Mouse (Mus musculus): Measurements from ENCODE around the gene Lpcat3.
A peak's percentile ranks its signal among the peaks of the same experiment; 100 is the strongest.

Gene Lpcat3

DNA sequence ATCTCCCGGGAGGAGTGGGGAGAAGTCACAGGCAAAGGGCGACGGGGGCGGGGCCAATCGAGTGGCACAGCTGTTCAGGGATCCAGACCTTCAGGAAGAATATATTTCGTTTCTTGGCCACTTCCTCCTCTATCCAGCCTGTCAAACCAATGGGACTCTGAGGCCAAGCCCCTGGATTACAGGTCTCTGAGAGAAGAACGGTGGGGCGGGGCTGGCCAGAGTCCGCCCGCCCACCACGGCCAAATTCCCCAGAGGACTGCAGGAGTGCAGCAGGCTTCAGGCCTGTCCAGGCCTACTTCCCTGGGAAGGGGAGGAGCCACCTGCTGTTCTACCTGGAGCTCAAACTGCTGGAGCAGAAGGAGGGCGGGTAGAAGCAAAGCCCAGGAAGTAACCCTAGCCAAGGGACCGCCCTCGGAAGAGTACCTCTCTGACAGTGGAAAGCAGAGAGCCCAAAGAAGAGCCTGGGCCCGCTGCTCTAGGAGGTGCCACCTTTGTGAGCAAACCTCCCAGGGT, 75.7 kb downstream of the Lpcat3 start, which contains the start of gene Ptpn6:
Ptpn6 (minus strand) TSS at position 204 of the 513 bp plus-strand sequence.
- DNase-seq (ENCODE audit: low spot score in 2 of 2) = peak in 1 of 2 experiments; percentile 58

DNA sequence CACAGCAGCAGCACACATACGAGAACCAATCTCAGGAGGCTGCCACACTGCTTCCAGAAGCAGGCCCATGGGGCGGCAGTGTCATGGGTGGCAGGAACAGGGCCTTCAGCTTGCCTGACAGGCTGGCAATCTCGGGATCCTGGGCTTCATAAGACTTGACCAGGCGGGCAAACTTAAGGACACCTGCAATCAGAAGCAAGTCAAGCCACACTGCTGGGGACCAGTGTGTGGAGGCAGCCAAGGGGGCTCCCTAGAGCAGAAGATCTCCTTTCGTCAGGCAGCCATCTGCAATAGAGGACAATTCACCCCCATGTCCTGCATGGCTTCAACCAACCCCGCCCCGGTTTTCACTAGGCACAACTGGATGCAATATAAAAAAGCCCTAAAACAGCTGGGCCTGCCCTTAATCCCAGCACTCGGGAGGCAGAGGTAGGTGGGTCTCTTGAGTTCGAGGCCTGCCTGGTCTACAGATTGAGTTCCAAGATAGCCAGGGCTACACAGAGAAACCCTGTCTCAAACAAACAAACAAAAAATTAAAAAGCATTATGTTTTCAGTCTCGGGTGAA, 76.5 kb downstream of the Lpcat3 start:
- no peak for DNase-seq (ENCODE audit: low spot score in 2 of 2)

DNA sequence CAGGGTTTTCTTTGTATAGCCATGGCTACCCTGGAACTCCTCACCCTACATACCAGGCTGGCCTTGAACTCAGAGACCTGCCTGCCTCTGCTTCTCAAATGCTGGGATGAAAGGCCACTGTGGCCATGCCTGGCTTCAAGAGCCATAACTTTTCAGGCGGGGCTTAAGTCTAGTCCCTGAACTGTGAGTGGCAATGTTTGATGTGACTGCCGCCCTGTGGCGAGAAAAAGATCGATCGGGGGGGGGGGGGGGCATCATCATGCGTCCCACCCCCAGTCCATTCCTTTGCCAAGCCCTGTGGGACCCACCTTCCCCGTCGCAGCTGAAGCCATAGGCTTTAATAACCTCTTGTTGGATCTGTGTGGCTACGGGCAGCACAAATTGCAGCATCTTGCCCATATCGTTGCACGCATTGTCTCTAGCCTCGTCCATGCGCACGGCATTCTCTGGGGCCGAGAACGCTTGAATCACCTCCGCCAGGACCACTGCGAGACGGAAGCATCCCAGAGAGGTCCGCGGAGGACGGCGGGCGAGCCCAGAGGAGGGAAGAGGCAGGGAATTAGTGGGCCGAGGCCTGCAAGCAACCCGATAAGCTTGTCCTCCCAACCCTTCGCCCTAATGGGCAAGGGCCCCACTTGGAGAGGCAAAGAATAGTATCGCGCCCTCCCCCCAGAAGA, 77.5 kb downstream of the Lpcat3 start:
- DNase-seq (ENCODE audit: low spot score in 2 of 2) = peak; percentile 59 to 68

DNA sequence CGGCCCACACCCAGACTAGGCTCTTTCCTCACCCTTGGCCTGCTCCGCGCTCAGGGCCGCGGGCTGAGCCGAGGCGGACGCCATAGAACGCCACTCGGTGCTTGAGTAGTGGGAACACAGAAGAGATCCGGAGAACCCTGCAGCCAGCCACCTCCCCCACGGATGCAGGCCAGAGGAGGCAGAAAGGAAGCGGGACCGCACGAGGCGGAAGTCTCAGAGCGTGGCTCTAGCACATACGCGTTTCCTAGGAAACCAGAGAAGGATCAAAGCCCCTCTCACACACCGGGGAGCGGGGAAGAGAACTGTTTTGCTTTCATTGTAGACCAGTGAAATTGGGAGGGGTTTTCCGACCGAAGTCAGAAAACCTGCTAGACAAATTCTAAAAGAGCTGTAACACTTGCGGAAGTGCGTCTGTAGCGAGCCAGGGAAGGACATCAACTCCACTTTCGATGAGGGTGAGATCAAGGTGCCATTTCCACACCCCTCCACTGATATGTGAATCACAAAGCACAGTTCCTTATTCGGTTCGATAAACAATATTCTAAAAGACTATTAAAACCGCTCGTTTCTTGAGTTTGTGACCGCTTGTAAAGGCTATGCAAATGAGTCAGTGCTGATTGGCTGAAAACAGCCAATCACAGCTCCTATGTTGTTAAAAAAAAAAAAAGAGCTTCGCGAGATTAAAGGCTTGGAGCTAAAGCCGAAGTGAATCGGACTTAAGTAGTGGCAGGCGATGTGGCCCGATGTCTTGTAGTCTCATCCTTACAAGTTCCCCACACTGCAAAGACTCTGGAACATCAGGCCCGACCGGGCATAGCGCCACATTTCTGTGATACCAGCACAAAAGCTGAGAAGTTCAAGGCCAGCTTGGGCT, 78.3 kb downstream of the Lpcat3 start, which contains the start of gene Grcc10:
Grcc10 (minus strand) TSS at position 487 of the 874 bp plus-strand sequence.
- DNase-seq (ENCODE audit: low spot score in 2 of 2) = peak; percentile 89 to 91

DNA sequence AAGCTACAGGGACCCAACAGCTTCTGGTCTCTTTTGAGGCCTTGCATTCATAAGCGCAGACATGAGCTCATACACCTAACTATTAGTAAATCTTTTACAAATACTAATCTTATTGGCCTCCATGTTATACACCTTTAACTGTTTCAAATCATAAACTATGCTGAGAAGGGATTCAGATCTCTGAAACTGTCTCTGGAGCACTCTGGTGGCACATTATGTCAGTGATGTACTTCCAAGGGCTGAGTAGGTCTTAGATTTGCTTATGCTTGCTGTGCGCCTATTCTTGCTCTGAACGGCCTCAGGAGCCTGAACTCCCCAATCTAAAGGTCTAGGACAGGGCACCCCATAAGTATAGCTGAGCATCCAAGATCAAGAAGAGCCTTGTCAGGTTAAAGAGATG, 79.0 kb downstream of the Lpcat3 start:
- DNase-seq (ENCODE audit: low spot score in 2 of 2) = no peak

DNA sequence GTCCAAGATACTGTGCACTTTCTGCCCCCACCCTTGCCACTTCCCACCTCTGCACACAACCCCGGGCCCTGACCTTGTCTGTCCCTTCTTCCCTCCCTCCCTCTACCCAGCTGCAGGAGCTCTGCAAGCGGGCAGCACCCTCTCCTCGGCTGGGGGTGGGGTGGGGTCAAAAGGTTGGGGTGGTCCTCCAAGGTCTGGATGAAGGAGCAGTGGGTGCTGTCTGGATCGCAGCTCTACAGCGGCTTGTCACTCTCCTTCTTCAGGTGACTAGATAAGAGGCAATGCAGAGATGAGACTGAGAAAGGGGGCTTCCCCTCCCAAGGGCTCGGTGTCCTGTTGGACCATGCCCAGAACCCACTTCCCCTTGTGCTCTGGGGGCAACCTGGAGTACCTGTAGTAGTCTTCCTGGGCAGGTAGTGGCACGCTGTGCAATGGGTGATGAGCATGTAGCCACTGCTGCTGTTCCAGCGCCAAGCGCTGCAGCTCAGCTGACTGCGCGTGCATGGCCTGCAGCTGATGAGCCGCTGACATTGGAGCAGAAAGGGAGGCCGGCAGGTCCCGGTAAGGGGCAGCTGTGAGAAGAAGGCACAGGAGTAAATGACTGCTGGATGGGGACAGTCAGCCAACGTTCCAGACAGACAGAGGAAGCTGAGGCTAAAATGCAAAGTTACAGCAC, 80.2 kb downstream of the Lpcat3 start:
- no peak for DNase-seq (ENCODE audit: low spot score in 2 of 2)

DNA sequence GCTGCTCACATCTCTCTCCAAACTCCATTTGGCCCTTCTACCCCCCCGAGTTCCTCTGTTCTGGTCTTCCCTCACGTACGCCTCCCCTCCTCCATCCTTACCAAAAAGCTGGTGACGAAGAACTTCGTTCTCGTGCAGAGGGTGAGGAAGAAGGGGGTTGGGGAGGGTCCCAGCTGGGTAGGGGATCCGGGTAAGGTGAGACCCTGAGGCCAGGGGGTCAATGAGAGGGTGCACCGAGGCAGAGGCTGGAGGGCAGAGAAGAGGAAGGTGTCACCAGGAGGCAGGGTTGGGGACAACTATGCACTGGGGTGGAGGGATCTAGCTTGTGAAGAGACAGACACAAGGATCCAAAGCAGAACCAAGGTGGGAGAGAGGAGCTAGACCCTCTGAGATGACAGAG, 80.8 kb downstream of the Lpcat3 start:
- DNase-seq (ENCODE audit: low spot score in 2 of 2) = no peak

DNA sequence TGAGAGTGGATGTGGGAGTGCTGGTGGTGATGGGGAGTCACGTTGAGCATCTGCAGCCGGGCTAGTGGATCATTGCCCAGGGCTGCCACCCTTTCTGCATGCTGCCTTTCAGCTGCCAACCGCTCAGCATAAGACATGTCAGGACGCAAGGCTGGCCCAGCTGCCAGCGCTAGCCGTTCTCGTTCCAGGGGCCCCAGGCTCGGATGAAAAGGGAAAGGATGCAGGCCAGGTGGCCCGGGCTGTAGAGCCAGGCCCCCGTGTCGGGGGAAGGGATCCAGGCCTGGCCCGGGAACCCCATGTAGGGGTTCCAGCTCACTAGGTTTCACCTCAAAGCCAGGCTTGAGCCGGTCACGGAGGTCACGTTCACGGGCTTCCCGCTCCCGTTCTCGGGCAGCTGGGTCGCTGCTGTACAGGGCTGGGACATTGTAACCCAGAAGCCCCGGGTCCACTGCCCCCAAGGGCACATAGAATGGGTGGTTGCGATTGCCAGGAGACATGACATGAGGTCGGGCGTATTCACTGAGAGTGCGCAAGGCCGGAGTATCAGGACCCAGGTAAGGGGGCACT, 82.0 kb downstream of the Lpcat3 start:
- no peak for DNase-seq (ENCODE audit: low spot score in 2 of 2)

DNA sequence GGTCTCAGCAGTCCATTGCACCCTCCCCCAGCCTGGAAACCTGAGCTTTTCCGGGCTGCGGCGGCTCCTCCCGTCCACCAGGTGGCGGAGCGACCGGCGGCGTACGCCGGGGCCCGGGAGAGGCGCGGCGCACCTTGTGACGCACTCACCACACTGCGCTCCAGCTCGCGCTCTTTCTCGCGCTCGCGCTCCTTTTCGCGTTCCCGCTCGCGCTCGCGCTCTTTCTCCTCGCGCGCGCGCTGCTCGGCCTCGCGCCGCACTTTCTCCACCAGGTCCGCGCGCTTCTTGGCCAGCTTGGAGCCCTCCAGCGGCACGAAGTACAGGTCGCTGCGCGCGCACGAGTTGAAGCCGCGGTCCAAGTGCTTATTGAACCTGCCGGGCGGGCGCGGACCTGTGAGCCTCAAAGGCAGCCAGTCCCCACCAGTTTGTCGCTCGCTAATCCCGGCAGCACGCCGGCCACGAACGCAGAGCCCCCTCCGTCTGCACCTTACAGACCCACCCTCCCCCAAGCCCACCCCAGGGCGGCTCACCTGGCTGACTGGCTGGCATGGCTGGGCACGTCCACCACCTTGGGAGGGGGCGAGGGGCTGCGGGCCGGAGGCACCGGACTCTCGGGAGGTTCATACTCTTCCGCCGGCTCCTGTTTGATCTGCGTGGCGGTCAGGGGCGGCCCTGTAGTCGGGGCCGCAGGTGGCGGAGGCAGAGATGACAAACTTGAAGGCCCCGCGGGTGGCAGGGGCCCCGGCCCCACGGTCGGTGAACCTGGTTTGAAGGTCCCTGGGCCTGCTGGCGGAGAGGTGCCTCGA, 82.9 kb downstream of the Lpcat3 start:
- DNase-seq (ENCODE audit: low spot score in 2 of 2) = peak; percentile 93 to 94

DNA sequence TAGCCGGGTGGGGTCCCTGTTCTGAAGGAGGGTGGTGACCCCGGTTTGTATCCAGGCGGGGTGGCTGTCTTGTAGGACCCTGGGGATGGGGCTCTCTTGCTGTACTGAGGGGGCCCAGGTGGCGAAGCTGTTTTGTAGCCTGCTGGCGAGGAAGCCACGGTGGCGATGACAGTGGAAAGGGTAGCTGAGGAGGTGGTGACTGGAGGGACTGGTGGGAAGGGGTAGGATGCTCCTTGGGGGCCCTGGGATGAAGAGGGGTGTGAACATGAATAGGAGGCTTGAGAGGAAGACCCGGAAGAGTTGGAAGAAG, 83.4 kb downstream of the Lpcat3 start:
- DNase-seq (ENCODE audit: low spot score in 2 of 2) = no peak

DNA sequence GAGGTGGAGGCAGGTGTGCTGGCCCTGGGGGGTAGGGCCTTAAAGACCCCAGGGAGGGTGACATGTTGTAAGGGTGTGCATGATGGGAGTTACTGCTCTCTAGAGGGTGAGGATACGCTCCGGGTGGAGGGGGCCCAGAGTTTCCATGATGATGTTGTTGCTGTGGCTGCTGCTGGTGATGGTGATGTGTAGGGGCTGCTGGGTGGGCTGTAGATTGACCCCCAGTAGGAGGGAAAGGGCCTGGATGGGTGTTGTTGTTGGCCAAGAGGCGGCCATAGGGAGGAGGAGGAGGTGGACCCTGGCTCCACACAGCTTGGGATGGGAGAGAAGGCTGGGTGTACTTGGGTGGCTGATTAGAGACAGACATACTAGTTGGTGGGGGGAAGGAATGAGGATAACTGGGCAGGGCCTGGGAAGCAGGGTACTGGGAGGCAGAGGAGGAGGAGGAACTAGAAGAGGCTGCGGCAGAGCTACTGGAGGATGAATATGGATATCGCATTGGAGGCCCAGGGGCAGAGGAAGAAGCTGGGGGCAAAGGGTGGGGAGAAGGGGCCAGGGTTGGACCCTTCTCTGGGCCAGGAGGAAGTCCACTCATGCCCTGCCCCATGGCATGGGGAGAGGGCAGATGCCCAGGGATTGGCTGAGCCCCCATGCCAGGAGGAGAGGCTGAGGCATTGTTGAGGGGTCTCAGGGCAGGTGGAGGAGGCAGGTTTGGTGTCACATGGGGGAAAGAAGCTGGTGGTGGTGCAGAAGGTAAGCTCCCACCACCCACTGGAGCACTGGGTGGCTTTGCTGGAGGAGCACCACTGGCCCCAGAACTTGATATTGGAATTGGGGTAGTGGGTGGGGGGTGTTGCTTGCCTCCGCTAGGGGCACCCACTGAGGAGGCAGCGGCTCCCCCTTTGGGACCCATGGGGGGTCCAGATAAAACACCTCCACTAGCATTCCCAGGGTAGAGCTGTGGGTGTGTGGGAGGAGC, 84.1 kb downstream of the Lpcat3 start:
- DNase-seq (ENCODE audit: low spot score in 2 of 2) = no peak

DNA sequence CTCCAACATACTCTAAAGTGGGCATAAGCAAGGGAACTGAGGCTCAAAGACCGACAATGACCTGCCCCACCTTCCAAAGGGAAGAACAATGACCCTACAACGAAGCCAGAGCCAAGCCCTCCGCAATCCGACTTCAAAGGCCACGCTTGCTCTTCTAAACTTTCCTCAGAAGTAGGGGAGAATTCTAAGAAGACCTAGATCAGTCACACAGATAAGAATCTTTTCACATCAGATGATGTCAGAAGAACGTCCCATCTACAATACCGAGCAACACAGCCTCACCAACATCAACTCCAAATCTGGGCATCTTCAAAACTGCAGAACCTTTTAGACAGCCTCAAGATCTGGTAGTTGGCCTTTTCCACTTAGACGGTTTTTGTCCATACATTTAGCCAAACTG, 87.6 kb downstream of the Lpcat3 start:
- no peak for DNase-seq (ENCODE audit: low spot score in 2 of 2)

DNA sequence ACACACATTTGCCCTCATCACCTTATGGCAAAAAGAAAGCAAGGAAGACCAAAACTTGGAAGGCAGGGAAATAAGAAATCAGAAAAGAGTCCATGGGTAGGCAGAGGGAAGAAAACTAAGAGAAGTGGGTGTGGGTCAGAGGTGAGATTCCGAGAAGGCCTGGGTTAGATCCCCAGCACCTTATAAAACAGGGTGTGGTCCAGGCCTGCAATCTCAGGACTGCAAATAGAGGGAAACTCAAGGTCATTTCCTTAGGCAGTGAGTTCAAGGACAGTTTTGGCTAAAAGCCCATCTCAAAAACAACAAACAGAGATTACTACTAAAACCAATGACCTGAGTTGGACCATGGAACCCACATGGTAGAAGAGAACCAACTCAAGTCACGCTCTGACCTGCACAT, 91.0 kb downstream of the Lpcat3 start:
- no peak for DNase-seq (ENCODE audit: low spot score in 2 of 2)

All from spleen, postnatal 36 days (tissue).